Mouse (Mus musculus) right cerebral cortex, postnatal 25 days (tissue): ENCODE results near the gene Ccdc138.
A peak's percentile ranks its signal among the peaks of the same experiment; 100 is the strongest.

Source experiments
- DNase-seq: peaks from one replicate; pipeline ENCODE4 v3.0.0; 2022

Gene Ccdc138

DNA sequence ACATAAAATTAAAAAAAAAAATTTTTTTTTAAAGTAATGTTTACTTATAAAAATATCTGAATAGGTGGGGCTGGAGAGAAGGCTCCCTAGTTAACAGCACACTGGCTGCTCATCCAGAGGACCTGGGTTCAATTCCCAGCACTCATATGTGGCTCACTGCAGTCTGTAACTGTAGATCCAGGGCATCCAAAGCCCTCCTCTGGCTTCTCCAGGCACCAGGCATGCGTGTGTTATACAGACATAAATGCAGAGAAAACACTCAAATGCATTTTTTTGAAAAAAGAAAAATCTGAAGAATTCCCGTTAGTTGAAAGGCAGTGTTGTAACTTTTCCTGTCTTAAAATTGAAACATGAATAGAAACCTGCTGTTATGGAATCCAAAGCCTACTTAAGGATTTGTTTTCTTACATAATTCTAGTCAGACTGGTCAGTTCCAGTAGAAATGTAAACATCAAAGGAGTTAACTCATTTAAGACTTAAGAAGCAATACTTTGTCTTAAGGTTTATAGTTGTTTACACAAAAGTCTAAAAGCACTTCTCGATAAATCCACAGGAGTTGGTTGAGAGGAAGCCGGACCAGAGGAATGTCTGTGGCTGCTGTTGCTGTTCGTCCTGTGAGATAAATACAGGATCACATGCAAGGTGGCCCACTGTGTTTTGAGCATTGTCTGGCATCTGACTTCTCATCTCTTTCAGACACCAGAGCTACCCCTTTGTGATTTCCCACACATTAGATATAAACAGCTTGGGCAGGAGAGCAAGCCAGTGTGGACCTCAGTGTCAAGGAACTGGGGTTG, 87.9 kb downstream of the Ccdc138 start:
- no peak for DNase-seq

DNA sequence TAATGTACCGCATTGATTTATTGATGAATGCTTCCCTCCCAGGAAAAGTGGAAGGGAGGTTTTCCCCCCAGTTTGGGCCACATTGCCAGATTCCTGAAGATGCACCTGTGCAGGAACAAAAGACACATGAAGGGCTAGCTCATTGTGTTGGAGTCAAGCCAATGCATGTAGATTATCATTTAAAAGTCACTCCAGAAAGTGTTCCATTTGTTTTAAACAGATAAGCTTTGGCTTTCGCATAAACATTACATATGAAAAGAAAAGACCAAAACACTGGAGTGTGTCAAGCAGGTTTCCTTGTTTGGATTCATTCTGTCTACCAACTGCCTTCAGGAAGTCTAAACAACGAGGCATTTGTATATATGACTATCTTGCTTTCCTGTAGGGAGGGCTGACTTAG, 96.7 kb downstream of the Ccdc138 start:
- DNase-seq = no peak

- no peak for DNase-seq
Measured at GRCm38 (mm10) chr10:58595197-58595596, 97.4 kb downstream of the Ccdc138 start.

GRCm38 (mm10) chr10:58595821-58596220, 98.1 kb downstream of the Ccdc138 start:
- DNase-seq = no peak

DNA sequence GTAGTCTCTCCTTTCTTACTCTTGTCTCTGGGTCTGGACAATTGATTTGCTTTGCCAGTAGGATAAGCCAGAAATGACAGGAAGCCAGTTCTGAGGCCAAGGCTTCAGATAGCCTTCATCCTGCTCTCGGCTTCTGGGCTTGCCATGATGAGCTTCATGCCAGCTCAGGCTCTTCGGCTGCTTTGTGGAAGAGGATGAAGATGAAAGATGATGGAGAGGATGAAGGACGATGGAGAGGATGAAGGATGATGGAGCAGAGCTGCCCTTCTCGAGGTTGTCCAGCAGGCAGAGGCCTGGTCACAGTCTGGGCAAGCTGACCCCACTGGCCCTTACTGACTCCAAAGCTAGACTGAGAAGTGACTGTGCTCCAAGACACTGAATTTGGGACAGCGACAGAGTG, 102.4 kb downstream of the Ccdc138 start:
- no peak for DNase-seq

DNA sequence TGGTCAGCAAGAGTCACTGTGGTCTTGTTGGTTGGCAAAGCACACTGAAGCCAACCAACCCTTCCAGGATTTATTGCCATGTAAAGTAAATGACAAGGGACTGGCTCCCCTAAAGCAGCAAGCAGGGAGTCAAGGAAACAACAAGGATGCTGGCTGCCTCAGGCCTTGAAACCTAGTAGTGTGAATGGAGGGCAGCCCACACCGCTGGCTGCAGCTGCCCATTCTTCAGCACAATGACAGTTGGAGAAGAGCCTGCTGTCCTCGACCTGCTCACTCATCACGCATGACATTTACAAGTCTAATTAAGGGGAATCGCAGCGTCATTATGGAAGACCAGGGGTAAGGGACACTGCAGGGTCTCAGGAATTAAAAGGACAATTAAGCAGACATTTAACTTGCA, 103.2 kb downstream of the Ccdc138 start:
- DNase-seq = no peak

DNA sequence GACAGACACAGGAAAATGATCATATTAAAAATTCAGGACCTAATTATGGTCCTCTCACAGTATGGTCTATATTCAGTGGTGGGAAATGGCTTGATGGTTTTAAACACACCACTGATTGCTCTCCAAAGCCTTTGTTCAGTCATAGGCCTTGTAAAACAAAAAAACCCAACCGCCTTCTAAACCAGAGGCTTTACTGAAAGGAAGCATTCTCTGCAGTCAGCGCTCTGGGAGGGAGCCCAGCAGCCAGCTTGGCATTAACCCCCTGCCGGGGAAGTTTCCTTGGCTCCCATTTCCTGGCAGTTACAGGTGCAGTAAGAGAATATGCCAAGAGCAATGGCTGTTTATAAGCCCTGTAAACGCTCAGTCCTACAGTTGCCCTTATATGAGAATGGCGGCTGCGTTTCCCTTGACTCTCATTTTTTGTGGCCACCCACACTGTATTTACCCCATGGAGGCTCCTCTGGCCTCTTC, 103.7 kb downstream of the Ccdc138 start:
- DNase-seq = peak; percentile 51

GRCm38 (mm10) chr10:58601946-58602345, 104.2 kb downstream of the Ccdc138 start:
- no peak for DNase-seq

GRCm38 (mm10) chr10:58604779-58605178, 107.0 kb downstream of the Ccdc138 start:
- DNase-seq = no peak

DNA sequence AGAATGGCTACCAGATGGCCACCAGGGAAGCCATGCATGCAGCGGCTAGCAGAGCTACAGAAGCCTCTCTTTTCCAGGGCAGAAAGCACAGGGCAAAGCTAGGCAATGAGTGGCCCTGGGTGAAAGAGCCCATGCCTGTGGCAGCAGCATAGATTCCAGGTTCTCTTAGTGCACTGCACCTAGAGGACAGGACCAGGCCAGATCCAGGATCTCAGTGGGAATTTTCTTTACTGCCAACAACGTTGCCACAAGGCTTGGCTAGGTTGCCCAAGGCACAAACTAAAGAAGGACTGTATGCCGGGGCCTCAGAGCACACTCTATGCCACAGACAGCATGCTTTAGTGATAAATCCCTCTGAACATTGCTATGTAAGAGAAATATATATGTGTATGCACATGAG, 108.6 kb downstream of the Ccdc138 start:
- no peak for DNase-seq

DNA sequence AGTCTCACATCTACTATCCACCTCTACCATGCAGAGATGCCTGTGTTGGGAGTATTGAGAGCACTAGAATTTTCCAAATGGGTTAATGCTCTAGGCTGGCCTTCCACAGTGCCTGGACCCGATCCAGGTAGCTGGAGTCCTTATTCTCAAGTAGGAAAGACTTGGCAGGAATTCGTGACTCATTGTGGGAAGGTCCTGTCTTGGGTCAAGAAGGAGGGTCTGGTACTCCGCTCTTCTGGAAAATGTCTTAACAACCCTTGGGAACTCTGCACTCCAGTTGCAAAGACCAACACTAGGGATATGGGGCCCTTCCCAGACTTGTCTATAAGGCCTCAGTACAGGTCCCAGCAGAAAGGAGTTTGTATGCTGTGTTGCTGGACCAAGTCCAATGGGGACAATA, 111.1 kb downstream of the Ccdc138 start:
- DNase-seq = no peak

DNA sequence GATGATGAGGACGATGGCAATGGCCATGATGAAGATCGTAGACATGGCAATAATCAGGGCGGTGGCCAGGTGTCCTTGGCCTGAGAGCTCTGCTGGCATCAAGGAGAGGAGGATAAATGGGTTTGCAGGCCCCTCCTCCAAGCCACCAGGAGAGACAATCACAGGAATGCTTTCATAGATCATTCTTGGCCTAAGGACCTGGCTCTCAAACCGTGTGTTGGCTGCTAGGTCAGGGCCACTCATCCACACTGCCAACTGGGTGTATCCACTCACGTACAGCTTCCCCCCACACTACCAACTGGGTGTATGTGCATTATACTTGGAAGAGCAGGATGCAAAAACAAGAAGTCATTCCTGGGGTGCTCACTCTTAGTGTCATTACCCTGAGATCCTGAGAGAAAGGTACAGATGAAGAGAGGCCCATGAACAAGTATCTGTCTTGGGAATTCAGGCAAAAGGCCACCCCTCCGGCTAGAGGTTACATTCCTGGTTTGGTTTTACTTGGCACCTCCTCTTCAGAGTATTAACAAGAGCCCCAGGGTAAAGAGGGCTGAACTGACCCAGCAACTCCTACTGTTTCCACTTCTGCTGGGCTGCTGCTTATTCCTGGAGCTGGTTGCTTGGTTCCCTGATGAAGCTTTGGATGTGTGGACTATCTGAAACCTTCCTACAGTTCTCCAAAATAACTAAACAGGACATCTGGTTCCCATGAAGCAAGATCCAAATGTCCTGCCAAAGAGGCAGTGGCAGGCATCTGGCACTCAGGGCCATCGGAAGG, 112.9 kb downstream of the Ccdc138 start:
- no peak for DNase-seq

DNA sequence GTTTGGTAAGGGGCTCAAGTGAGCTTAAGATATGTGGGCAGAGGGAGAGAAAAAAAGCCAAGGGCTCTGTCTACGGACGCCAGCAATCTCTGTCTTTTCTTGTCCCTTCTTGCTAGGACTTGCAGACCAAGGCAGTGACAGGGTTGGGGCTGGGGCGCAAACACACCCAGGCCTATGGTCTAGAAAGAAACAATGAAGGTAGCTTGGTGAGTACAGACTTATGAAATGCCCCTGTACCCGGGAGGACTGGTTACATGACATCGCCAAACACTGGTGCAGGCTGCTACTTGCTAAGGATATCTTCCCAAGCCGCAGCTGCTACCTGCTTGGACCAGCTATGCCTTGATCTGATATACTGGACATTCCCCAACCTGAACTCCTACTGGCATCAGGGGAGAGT, 116.9 kb downstream of the Ccdc138 start:
- DNase-seq = no peak

GRCm38 (mm10) chr10:58616565-58616964, 118.8 kb downstream of the Ccdc138 start:
- DNase-seq = no peak

DNA sequence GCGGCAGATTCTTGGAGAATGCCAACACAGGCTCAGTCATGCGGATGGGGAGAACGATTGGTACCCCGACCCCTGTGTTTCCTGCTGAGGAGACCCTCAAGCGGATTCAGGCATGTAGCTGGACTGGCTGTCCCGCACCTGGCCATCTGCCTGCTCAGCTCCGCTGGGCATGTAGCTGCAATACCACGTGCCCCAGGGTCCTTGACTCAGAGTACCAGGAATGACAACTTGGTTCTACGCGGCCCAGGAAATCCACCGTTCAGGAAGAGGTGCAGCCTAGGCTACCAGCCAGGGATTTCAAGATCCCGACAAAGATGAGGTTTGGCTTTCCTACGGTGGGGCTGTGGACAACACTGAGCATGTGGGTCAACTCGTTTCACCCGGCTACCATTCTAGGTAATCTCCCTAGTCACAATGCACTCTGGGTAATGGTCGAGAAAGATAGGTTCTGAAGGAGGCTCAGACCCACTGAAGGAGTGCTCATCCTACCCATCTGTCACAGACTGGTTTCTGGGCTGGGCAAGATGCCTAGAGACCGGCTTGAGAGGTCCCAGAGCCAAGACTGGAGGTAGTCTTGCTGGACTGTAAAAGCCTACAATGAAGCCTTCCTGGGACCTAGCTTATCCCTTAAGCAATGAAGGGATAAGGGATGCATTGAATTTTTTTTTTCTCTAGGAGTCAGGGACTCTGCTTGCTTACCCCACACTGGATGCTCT, 120.9 kb downstream of the Ccdc138 start:
- no peak for DNase-seq

- no peak for DNase-seq
Measured at GRCm38 (mm10) chr10:58619266-58619665, 121.5 kb downstream of the Ccdc138 start.

DNA sequence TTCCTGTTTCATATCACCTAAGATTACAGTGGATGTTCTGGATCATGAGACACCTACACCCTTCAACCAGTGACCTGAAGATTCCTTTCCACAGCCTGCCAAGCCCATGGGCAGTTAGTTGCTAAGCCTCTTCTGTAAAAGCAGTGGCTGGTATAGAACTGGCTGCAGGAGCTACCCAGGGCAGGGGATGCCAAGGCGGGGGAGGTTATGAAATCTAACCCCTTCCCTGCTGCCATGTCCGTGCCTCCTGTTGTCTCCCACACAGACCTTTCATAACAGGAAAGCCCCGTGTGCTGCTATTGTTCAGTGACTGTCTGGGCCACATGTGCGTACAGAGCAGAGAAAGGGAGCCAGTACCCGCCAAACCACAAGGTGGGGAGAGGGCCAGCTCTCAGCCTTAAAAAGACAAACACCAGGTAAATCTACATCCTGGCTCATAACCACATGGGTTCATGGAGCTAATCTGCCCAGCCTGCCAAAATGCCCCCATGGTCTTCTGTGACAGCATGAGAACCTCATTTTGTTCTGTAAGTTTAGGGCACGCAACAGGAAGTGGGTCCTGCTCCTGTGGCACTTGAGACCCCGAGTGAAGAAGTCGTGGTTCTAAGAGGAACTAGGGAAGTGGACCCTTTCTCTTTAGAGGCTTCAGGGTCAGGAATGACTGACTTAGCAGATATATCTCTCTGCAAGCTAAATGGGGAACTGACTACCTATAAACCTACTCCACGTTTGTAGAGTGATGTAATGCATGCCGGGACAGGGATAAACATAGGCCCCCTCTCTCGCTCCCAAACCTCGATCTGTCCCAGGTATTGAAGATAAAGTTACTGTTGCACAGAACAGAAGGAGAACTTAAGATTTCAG, 127.3 kb downstream of the Ccdc138 start:
- no peak for DNase-seq
